Mouse (Mus musculus): ENCODE data around the gene Gm4631. TPM values are rescaled to one million over a fixed set of nuclear protein-coding genes. Genes with fewer than 3 reads are reported as not detected.

The Gm4631 gene
- polyA plus RNA-seq (2017; shearing (Covaris generic)), result 15.7 TPM

GRCm38 (mm10) chr2:175338097-175338496 lies at the start of gene Gm4631:
Gene Gm4631 (minus strand): TSS chr2:175338197.

GRCm38 (mm10) chr2:175372136-175372535 lies 34.1 kb upstream of the Gm4631 start, which contains the start of gene Zfp968:
Gene Zfp968 (plus strand): TSS chr2:175372436.

GRCm38 (mm10) chr2:175274825-175275224 lies 63.2 kb downstream of the Gm4631 start, which contains the start of gene Gm14440:
Gene Gm14440 (plus strand): TSS chr2:175275125.

Other genes with a start within 250 kb of the Gm4631 start
- gene Gm14399, start 196.2 kb downstream of the Gm4631 start, polyA plus RNA-seq (2017; shearing (Covaris generic)), result 3.5 TPM
- gene Gm14443, start 162.3 kb downstream of the Gm4631 start, polyA plus RNA-seq (2017; shearing (Covaris generic)), result 0.07 TPM
- gene Gm14391, start 131.3 kb downstream of the Gm4631 start, polyA plus RNA-seq (2017; shearing (Covaris generic)), result 9.5 TPM
- 5.8 TPM for gene Gm14440, start 63.1 kb downstream of the Gm4631 start, polyA plus RNA-seq (2017; shearing (Covaris generic))
- gene Zfp968, start 34.2 kb upstream of the Gm4631 start, polyA plus RNA-seq (2017; shearing (Covaris generic)), result 2.3 TPM
- gene Gm4724, start 97.6 kb upstream of the Gm4631 start, polyA plus RNA-seq (2017; shearing (Covaris generic)), result 8.6 TPM
- 5.8 TPM for gene Zfp965, start 131.8 kb upstream of the Gm4631 start, polyA plus RNA-seq (2017; shearing (Covaris generic))